Mouse (Mus musculus) lung, postnatal 14 days (tissue): ENCODE results near the gene Il22ra1.

ENCODE experiments used
- DNase-seq: peaks from one replicate; pipeline ENCODE4 v3.0.0; 2021

Gene Il22ra1

GRCm38 (mm10) chr4:135772671-135773070, 44.7 kb downstream of the Il22ra1 start:
- no peak for DNase-seq

- no peak for DNase-seq
Observed at GRCm38 (mm10) chr4:135774496-135774895, 46.5 kb downstream of the Il22ra1 start.

- no peak for DNase-seq
Observed at GRCm38 (mm10) chr4:135776850-135777249, 48.9 kb downstream of the Il22ra1 start.

- DNase-seq, result no peak
Observed at GRCm38 (mm10) chr4:135779661-135780060, 51.7 kb downstream of the Il22ra1 start.

GRCm38 (mm10) chr4:135780255-135780654, 52.3 kb downstream of the Il22ra1 start:
- DNase-seq, result no peak

- DNase-seq, result no peak
Observed at GRCm38 (mm10) chr4:135781304-135781703, 53.3 kb downstream of the Il22ra1 start.

GRCm38 (mm10) chr4:135786581-135786980, 58.6 kb downstream of the Il22ra1 start:
- no peak for DNase-seq

- no peak for DNase-seq
Observed at GRCm38 (mm10) chr4:135787271-135787670, 59.3 kb downstream of the Il22ra1 start.

- no peak for DNase-seq
Observed at GRCm38 (mm10) chr4:135789135-135789534, 61.2 kb downstream of the Il22ra1 start.

GRCm38 (mm10) chr4:135792821-135793220, 64.8 kb downstream of the Il22ra1 start:
- no peak for DNase-seq

GRCm38 (mm10) chr4:135797931-135798330, 70.0 kb downstream of the Il22ra1 start:
- peak; percentile 85 for DNase-seq

GRCm38 (mm10) chr4:135801543-135801942, 73.6 kb downstream of the Il22ra1 start:
- DNase-seq, result peak; percentile 94
